Mouse (Mus musculus) G1E (cell line): ENCODE data around the gene Fhad1.

Source experiments
- CTCF ChIP-seq: IDR thresholded peaks from 2 replicates; pipeline ENCODE4 v1.5.1; 2012; ENCODE audit warnings: low read depth, low read length, inconsistent platforms, mixed read lengths
- GATA1 ChIP-seq: IDR thresholded peaks from 2 replicates; pipeline ENCODE4 v1.6.1; 2012; ENCODE audit warnings: borderline replicate concordance, low read length, inconsistent platforms, mixed read lengths
- GATA2 ChIP-seq: IDR thresholded peaks from 2 replicates; pipeline ENCODE4 v1.6.1; 2012; ENCODE audit warnings: low read depth, low read length, inconsistent platforms, borderline replicate concordance
- POLR2AphosphoS5 ChIP-seq: IDR thresholded peaks from 2 replicates; pipeline ENCODE4 v1.6.1; 2012; ENCODE audit warnings: low read depth, low read length, inconsistent platforms; ENCODE audit not compliant: insufficient replicate concordance

- TF ChIP-seq GATA1 (no peak), POLR2AphosphoS5 (no peak), CTCF (no peak), GATA2 (no peak)
Measured at GRCm38 (mm10) chr4:142060455-142061378, 45.8 kb upstream of the Fhad1 start.
